Mouse (Mus musculus) neural tube, embryonic 13.5 days (tissue): ENCODE measurements at regions not wholly inside any gene's neighbourhood (a gene's known extent, or its start where the extent isn't known, plus 50 kb on each side); places are given as distances from the start of the nearest gene placed in this dataset.

ENCODE experiments used
- ATAC-seq: fragments of 200-750 bp; cut with Nextera tagmentation; 2 replicates; pipeline ENCODE4 v1.8.0; 2017; ENCODE audit warnings: low read depth, mild to moderate bottlenecking, moderate TSS enrichment, moderate library complexity
- H3K27ac ChIP-seq: fragments of 300-500 bp; sonication (generic); replicated peaks from 2 replicates; pipeline ENCODE4 v1.5.1; 2015; ENCODE audit warnings: moderate library complexity, mild to moderate bottlenecking, inconsistent platforms
- H3K27me3 ChIP-seq: fragments of 300-500 bp; sonication (generic); 2 replicates; pipeline ENCODE4 v1.6.1; 2015; ENCODE audit warnings: mild to moderate bottlenecking, inconsistent platforms
- H3K36me3 ChIP-seq: fragments of 300-500 bp; sonication (generic); 2 replicates; pipeline ENCODE4 v1.6.1; 2015; ENCODE audit warnings: mild to moderate bottlenecking, inconsistent platforms
- H3K4me1 ChIP-seq: fragments of 300-500 bp; sonication (generic); replicated peaks from 2 replicates; pipeline ENCODE4 v1.6.1; 2015; ENCODE audit warnings: inconsistent platforms
- H3K4me2 ChIP-seq: fragments of 300-500 bp; sonication (generic); 2 replicates; pipeline ENCODE4 v1.6.1; 2015; ENCODE audit warnings: inconsistent platforms, mild to moderate bottlenecking, moderate library complexity
- H3K4me3 ChIP-seq: fragments of 300-500 bp; sonication (generic); 2 replicates; pipeline ENCODE4 v1.5.1; 2015; ENCODE audit warnings: mild to moderate bottlenecking, inconsistent platforms
- H3K9ac ChIP-seq: fragments of 300-500 bp; sonication (generic); 2 replicates; pipeline ENCODE4 v1.6.1; 2015; ENCODE audit warnings: moderate library complexity, mild to moderate bottlenecking, inconsistent platforms
- H3K9me3 ChIP-seq: fragments of 300-500 bp; sonication (generic); 2 replicates; pipeline ENCODE4 v1.6.1; 2016; ENCODE audit warnings: inconsistent platforms
- WGBS: fragments of 180-500 bp; shearing (Covaris S2); methylation state at CpG from one replicate; pipeline ENCODE4 v1.1.7; 2015; 5-methylcytosine and 5-hydroxymethylcytosine counted together

GRCm38 (mm10) chr4:105282681-105283462, 125.7 kb downstream of the Plpp3 start:
- ATAC-seq = no peak
- H3K9ac ChIP-seq = no peak overlapping the region
- no peak overlapping the region for H3K4me2 ChIP-seq
- H3K4me3 ChIP-seq = no peak overlapping the region
- H3K4me1 ChIP-seq = peaks cover 25% of the 10 kb centered on the region
- H3K27ac ChIP-seq = no peak overlapping the region
- H3K9me3 ChIP-seq = no peaks in the 10 kb centered on the region
- H3K36me3 ChIP-seq = no peaks in the 10 kb centered on the region
- no peaks in the 10 kb centered on the region for H3K27me3 ChIP-seq
- 16% methylated on average over 6 of the region's 6 CpGs for WGBS

GRCm38 (mm10) chr4:105285431-105286013, 128.4 kb downstream of the Plpp3 start:
- ATAC-seq = no peak
- H3K36me3 ChIP-seq = no peaks in the 10 kb centered on the region
- H3K9me3 ChIP-seq = no peaks in the 10 kb centered on the region
- H3K27ac ChIP-seq = no peak overlapping the region
- no peak overlapping the region for H3K9ac ChIP-seq
- H3K4me1 ChIP-seq = peaks cover 25% of the 10 kb centered on the region
- H3K27me3 ChIP-seq = no peaks in the 10 kb centered on the region
- no peak overlapping the region for H3K4me3 ChIP-seq
- no peak overlapping the region for H3K4me2 ChIP-seq
- WGBS = 93% methylated on average over 5 of the region's 5 CpGs

- Histone ChIP-seq H3K27ac (no peak overlapping the region), H3K4me1 (peaks cover 22% of the 10 kb centered on the region), H3K4me2 (no peak overlapping the region), H3K27me3 (no peaks in the 10 kb centered on the region), H3K9ac (no peak overlapping the region), H3K36me3 (no peaks in the 10 kb centered on the region), H3K4me3 (no peak overlapping the region), H3K9me3 (no peaks in the 10 kb centered on the region)
- ATAC-seq = no peak
- WGBS = 70% methylated on average over 6 of the region's 6 CpGs
These were observed 129.2 kb downstream of the Plpp3 start for GRCm38 (mm10) chr4:105286299-105286698.

- H3K27ac ChIP-seq = no peak overlapping the region
- WGBS = 82% methylated on average over 10 of the region's 10 CpGs
- H3K36me3 ChIP-seq = no peaks in the 10 kb centered on the region
- H3K9ac ChIP-seq = no peak overlapping the region
- ATAC-seq = no peak
- no peak overlapping the region for H3K4me2 ChIP-seq
- H3K4me1 ChIP-seq = peaks cover 21% of the 10 kb centered on the region
- no peaks in the 10 kb centered on the region for H3K27me3 ChIP-seq
- H3K9me3 ChIP-seq = no peaks in the 10 kb centered on the region
- H3K4me3 ChIP-seq = no peak overlapping the region
These were observed 129.7 kb downstream of the Plpp3 start for GRCm38 (mm10) chr4:105286809-105287208.

GRCm38 (mm10) chr4:105287419-105287818, 130.3 kb downstream of the Plpp3 start:
- ATAC-seq = no peak
- peaks cover 17% of the 10 kb centered on the region for H3K4me1 ChIP-seq
- no peak overlapping the region for H3K4me3 ChIP-seq
- H3K9ac ChIP-seq = no peak overlapping the region
- no peaks in the 10 kb centered on the region for H3K36me3 ChIP-seq
- 56% methylated on average over 7 of the region's 7 CpGs for WGBS
- H3K27me3 ChIP-seq = no peaks in the 10 kb centered on the region
- H3K27ac ChIP-seq = no peak overlapping the region
- H3K4me2 ChIP-seq = no peak overlapping the region
- no peaks in the 10 kb centered on the region for H3K9me3 ChIP-seq

GRCm38 (mm10) chr4:105289635-105290034, 132.5 kb downstream of the Plpp3 start:
- ATAC-seq = no peak
- no peaks in the 10 kb centered on the region for H3K27me3 ChIP-seq
- no peak overlapping the region for H3K4me3 ChIP-seq
- peaks cover 9% of the 10 kb centered on the region; the same call in 1 of the 2 replicates for H3K4me1 ChIP-seq
- H3K4me2 ChIP-seq = no peak overlapping the region
- H3K9me3 ChIP-seq = no peaks in the 10 kb centered on the region
- H3K9ac ChIP-seq = no peak overlapping the region
- 34% methylated on average over 4 of the region's 4 CpGs for WGBS
- no peak overlapping the region for H3K27ac ChIP-seq
- H3K36me3 ChIP-seq = no peaks in the 10 kb centered on the region

- no peak for ATAC-seq
- WGBS = 21% methylated on average over 11 of the region's 11 CpGs
- H3K4me2 ChIP-seq = no peak overlapping the region
- H3K36me3 ChIP-seq = no peaks in the 10 kb centered on the region
- H3K9me3 ChIP-seq = no peaks in the 10 kb centered on the region
- no peaks in the 10 kb centered on the region for H3K27me3 ChIP-seq
- H3K9ac ChIP-seq = no peak overlapping the region
- no peak overlapping the region for H3K27ac ChIP-seq
- no peak overlapping the region for H3K4me3 ChIP-seq
- peaks cover 9% of the 10 kb centered on the region; the same call in 1 of the 2 replicates for H3K4me1 ChIP-seq
These were observed 133.8 kb downstream of the Plpp3 start for GRCm38 (mm10) chr4:105290847-105291475.

- whole genome bisulfite sequencing = 3% methylated on average over 1 of the region's 1 CpGs
These were observed 134.4 kb downstream of the Plpp3 start for GRCm38 (mm10) chr4:105291503-105291902.

GRCm38 (mm10) chr4:105299358-105299757, 142.2 kb downstream of the Plpp3 start:
- Histone ChIP-seq H3K27ac (no peak overlapping the region), H3K9me3 (no peaks in the 10 kb centered on the region)
- 89% methylated on average over 6 of the region's 6 CpGs for WGBS

More at GRCm38 (mm10) chr4:105291503-105291902, 134.4 kb downstream of the Plpp3 start:
- Histone ChIP-seq H3K9ac (no peak overlapping the region), H3K9me3 (no peaks in the 10 kb centered on the region), H3K4me1 (peaks cover 9% of the 10 kb centered on the region; the same call in 1 of the 2 replicates), H3K27ac (no peak overlapping the region), H3K36me3 (no peaks in the 10 kb centered on the region), H3K4me2 (no peak overlapping the region), H3K4me3 (no peak overlapping the region), H3K27me3 (no peaks in the 10 kb centered on the region)
- ATAC-seq = no peak

GRCm38 (mm10) chr4:105301547-105301946, 144.4 kb downstream of the Plpp3 start:
- H3K4me3 ChIP-seq = no peak overlapping the region
- no peak for ATAC-seq
- H3K27me3 ChIP-seq = no peaks in the 10 kb centered on the region
- no peaks in the 10 kb centered on the region for H3K36me3 ChIP-seq
- no peak overlapping the region for H3K4me2 ChIP-seq
- 79% methylated on average over 1 of the region's 1 CpGs for WGBS
- H3K9me3 ChIP-seq = 0 out of 2 replicates have a peak, but pooled peaks cover 3% of the 10 kb centered on the region
- no peak overlapping the region for H3K27ac ChIP-seq
- no peak overlapping the region for H3K9ac ChIP-seq
- no peaks in the 10 kb centered on the region for H3K4me1 ChIP-seq

More at GRCm38 (mm10) chr4:105299358-105299757, 142.2 kb downstream of the Plpp3 start:
- Histone ChIP-seq H3K27me3 (no peaks in the 10 kb centered on the region), H3K4me1 (no peaks in the 10 kb centered on the region), H3K9ac (no peak overlapping the region), H3K36me3 (no peaks in the 10 kb centered on the region), H3K4me3 (no peak overlapping the region), H3K4me2 (no peak overlapping the region)
- ATAC-seq = no peak

GRCm38 (mm10) chr4:105304166-105304565, 147.0 kb downstream of the Plpp3 start:
- H3K4me1 ChIP-seq = no peaks in the 10 kb centered on the region
- 0 out of 2 replicates have a peak, but pooled peaks cover 3% of the 10 kb centered on the region for H3K9me3 ChIP-seq
- H3K36me3 ChIP-seq = no peaks in the 10 kb centered on the region
- H3K27me3 ChIP-seq = no peaks in the 10 kb centered on the region
- H3K9ac ChIP-seq = no peak overlapping the region
- ATAC-seq = no peak
- no peak overlapping the region for H3K27ac ChIP-seq
- H3K4me3 ChIP-seq = no peak overlapping the region
- H3K4me2 ChIP-seq = no peak overlapping the region
- 15% methylated on average over 2 of the region's 2 CpGs for WGBS

GRCm38 (mm10) chr4:105305931-105306330, 148.8 kb downstream of the Plpp3 start:
- Histone ChIP-seq H3K9ac (no peak overlapping the region), H3K27me3 (no peaks in the 10 kb centered on the region), H3K4me2 (no peak overlapping the region), H3K4me1 (no peaks in the 10 kb centered on the region), H3K9me3 (0 out of 2 replicates have a peak, but pooled peaks cover 3% of the 10 kb centered on the region), H3K36me3 (no peaks in the 10 kb centered on the region), H3K4me3 (no peak overlapping the region), H3K27ac (no peak overlapping the region)
- ATAC-seq = no peak
- 82% methylated on average over 6 of the region's 6 CpGs for WGBS
